Mouse (Mus musculus): ENCODE data around the gene Wdr46. TPM values are rescaled to one million over a fixed set of nuclear protein-coding genes. Genes with fewer than 3 reads are reported as not detected.
"Not testable (repeated sequence)": the region's sequence is repeated elsewhere in the genome, so short reads cannot be mapped to it uniquely, and the experiment has no call there.

The Wdr46 gene
- polyA plus RNA-seq, 1 experiment from 2014 or later, result 49.6 TPM

DNA sequence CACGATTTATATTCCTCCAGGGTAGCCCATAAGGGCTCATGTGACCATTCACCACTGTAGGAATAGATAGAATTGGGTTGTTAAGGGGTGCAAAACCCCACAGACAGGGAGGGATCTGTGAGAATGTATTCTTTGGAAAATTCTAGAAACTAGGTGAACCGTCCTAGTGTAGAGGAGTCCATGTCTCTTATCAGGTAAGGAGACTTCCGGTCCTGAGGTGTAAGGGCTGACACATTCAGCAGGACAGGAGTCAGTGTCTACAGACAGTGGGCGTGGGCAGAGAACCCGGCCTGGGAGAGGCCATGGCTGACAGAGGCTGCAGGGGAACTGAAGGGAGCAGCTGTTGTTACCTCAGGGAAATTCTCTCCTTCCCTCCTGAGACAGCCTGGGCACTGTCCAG is 58.2 kb downstream of the Wdr46 start:
- ATAC-seq (ENCODE audit: insufficient number of reproducible peaks, insufficient read depth, low FRiP score, low TSS enrichment); H3K9ac ChIP-seq; H3K4me1 ChIP-seq; H3K36me3 ChIP-seq; H3K27ac ChIP-seq; H3K9me3 ChIP-seq; H3K4me2 ChIP-seq (replicated peaks); H3K4me3 ChIP-seq: not testable (repeated sequence)
- peaks cover 54% of the 10 kb centered on the region for H3K27me3 ChIP-seq
- 53% methylated on average over 5 of the region's 5 CpGs for WGBS

Other genes starting within 250 kb of the Wdr46 start
- 44.7 and 47.1 TPM in 2 replicates for gene March2, start 222.0 kb upstream of the Wdr46 start, polyA plus RNA-seq (2016; fragmentation: Nextera tagmentation; extraction: Ambion mirVana)
- 367 and 378 TPM in 2 replicates for gene Rab11b, start 180.1 kb upstream of the Wdr46 start, polyA plus RNA-seq (2016; fragmentation: Nextera tagmentation; extraction: Ambion mirVana)
- gene Angptl4, start 158.8 kb upstream of the Wdr46 start, polyA plus RNA-seq (2016; fragmentation: Nextera tagmentation; extraction: Ambion mirVana), result 44.2 and 45.6 TPM in 2 replicates
- 32.4 and 35.4 TPM in 2 replicates for gene Kank3, start 130.1 kb upstream of the Wdr46 start, polyA plus RNA-seq (2016; fragmentation: Nextera tagmentation; extraction: Ambion mirVana)
- 875 and 894 TPM in 2 replicates for gene Rps28, start 116.1 kb upstream of the Wdr46 start, polyA plus RNA-seq (2016; fragmentation: Nextera tagmentation; extraction: Ambion mirVana)
- 421 and 479 TPM in 2 replicates for gene Ndufa7, start 116.1 kb upstream of the Wdr46 start, polyA plus RNA-seq (2016; fragmentation: Nextera tagmentation; extraction: Ambion mirVana)
- 70.4 and 74.3 TPM in 2 replicates for gene Cd320, start 97.6 kb upstream of the Wdr46 start, polyA plus RNA-seq (2016; fragmentation: Nextera tagmentation; extraction: Ambion mirVana)
- not detected in 2 replicates for gene Gm7029, start 66.8 kb upstream of the Wdr46 start, polyA plus RNA-seq (2016; fragmentation: Nextera tagmentation; extraction: Ambion mirVana)
- gene Kifc1, start 50.0 kb upstream of the Wdr46 start, polyA plus RNA-seq (2016; fragmentation: Nextera tagmentation; extraction: Ambion mirVana), result 4.9 and 6.4 TPM in 2 replicates
- 0.35 and 0.38 TPM in 2 replicates for gene Platr17, start 35.5 kb upstream of the Wdr46 start, polyA plus RNA-seq (2016; fragmentation: Nextera tagmentation; extraction: Ambion mirVana)
- gene Daxx, start 31.2 kb upstream of the Wdr46 start, polyA plus RNA-seq (2016; fragmentation: Nextera tagmentation; extraction: Ambion mirVana), result 70.1 and 72.8 TPM in 2 replicates
- 20.0 and 25.0 TPM in 2 replicates for gene Tapbp, start 24.8 kb upstream of the Wdr46 start, polyA plus RNA-seq (2016; fragmentation: Nextera tagmentation; extraction: Ambion mirVana)
- gene Zbtb22, start 24.8 kb upstream of the Wdr46 start, polyA plus RNA-seq (2016; fragmentation: Nextera tagmentation; extraction: Ambion mirVana), result 21.6 and 21.9 TPM in 2 replicates
- gene Rgl2, start 11.1 kb upstream of the Wdr46 start, polyA plus RNA-seq (2016; fragmentation: Nextera tagmentation; extraction: Ambion mirVana), result 60.9 and 64.8 TPM in 2 replicates
- 184 and 192 TPM in 2 replicates for gene Pfdn6, start 317 bp upstream of the Wdr46 start, polyA plus RNA-seq (2016; fragmentation: Nextera tagmentation; extraction: Ambion mirVana)
- 5.5 and 6.3 TPM in 2 replicates for gene B3galt4, start 10.8 kb downstream of the Wdr46 start, polyA plus RNA-seq (2016; fragmentation: Nextera tagmentation; extraction: Ambion mirVana)
- gene Vps52, start 15.2 kb downstream of the Wdr46 start, polyA plus RNA-seq (2016; fragmentation: Nextera tagmentation; extraction: Ambion mirVana), result 55.2 and 55.9 TPM in 2 replicates
- gene Rps18, start 15.3 kb downstream of the Wdr46 start, polyA plus RNA-seq (2016; fragmentation: Nextera tagmentation; extraction: Ambion mirVana), result 1,303 and 1,336 TPM in 2 replicates
- gene H2-K1, start 59.7 kb downstream of the Wdr46 start, polyA plus RNA-seq (2016; fragmentation: Nextera tagmentation; extraction: Ambion mirVana), result 7.2 and 8.0 TPM in 2 replicates
- gene Ring1, start 84.0 kb downstream of the Wdr46 start, polyA plus RNA-seq (2016; fragmentation: Nextera tagmentation; extraction: Ambion mirVana), result 27.2 and 29.7 TPM in 2 replicates
- 52.2 and 59.5 TPM in 2 replicates for gene H2-Ke6, start 87.4 kb downstream of the Wdr46 start, polyA plus RNA-seq (2016; fragmentation: Nextera tagmentation; extraction: Ambion mirVana)
- gene Slc39a7, start 91.0 kb downstream of the Wdr46 start, polyA plus RNA-seq (2016; fragmentation: Nextera tagmentation; extraction: Ambion mirVana), result 191 and 193 TPM in 2 replicates
- 69.9 and 72.6 TPM in 2 replicates for gene Rxrb, start 91.2 kb downstream of the Wdr46 start, polyA plus RNA-seq (2016; fragmentation: Nextera tagmentation; extraction: Ambion mirVana)
- 7.2 and 14.8 TPM in 2 replicates for gene Col11a2, start 98.8 kb downstream of the Wdr46 start, polyA plus RNA-seq (2016; fragmentation: Nextera tagmentation; extraction: Ambion mirVana)
- 0.43 and 0.48 TPM in 2 replicates for gene H2-Oa, start 151.7 kb downstream of the Wdr46 start, polyA plus RNA-seq (2016; fragmentation: Nextera tagmentation; extraction: Ambion mirVana)
- 12.3 and 16.7 TPM in 2 replicates for gene H2-DMa, start 178.9 kb downstream of the Wdr46 start, polyA plus RNA-seq (2016; fragmentation: Nextera tagmentation; extraction: Ambion mirVana)
- gene Brd2, start 182.0 kb downstream of the Wdr46 start, polyA plus RNA-seq (2016; fragmentation: Nextera tagmentation; extraction: Ambion mirVana), result 119 and 131 TPM in 2 replicates
- gene H2-DMb2, start 202.6 kb downstream of the Wdr46 start, polyA plus RNA-seq (2016; fragmentation: Nextera tagmentation; extraction: Ambion mirVana), result 0.19 and 0.42 TPM in 2 replicates
- gene H2-DMb1, start 212.4 kb downstream of the Wdr46 start, polyA plus RNA-seq (2016; fragmentation: Nextera tagmentation; extraction: Ambion mirVana), result 2.0 and 2.4 TPM in 2 replicates
- 4.7 TPM in 2 replicates for gene Tap1, start 246.9 kb downstream of the Wdr46 start, polyA plus RNA-seq (2016; fragmentation: Nextera tagmentation; extraction: Ambion mirVana)
- 1.8 and 2.0 TPM in 2 replicates for gene Psmb9, start 247.1 kb downstream of the Wdr46 start, polyA plus RNA-seq (2016; fragmentation: Nextera tagmentation; extraction: Ambion mirVana)

Measured in embryonic facial prominence, embryonic 12.5 days (tissue).